1 mouse cellular context compared by ENCODE assay signal in genomic region chr17:23802746-23803365, GRCm38 (mm10).
TF ChIP-seq lines count a peak whose summit lies in the region.

No protein-coding gene starts in this region.

TF ChIP-seq in MEL, 35 proteins besides CTCF, POLR2A, EP300 and RAD21:
- TF ChIP-seq ZMIZ1 (IDR thresholded peaks at IDR 0.05; ENCODE audit: low read depth, low read length): peak; percentile 72; the same call in 1 of the 2 replicates
- TF ChIP-seq TAL1 (IDR thresholded peaks at IDR 0.05; ENCODE audit: low read length): no peak
- TF ChIP-seq ZC3H11A (IDR thresholded peaks at IDR 0.05; ENCODE audit: low read depth, low read length): 0 out of 2 replicates have a peak, but pooled peaks have one; percentile 14
- TF ChIP-seq E2F4 (IDR thresholded peaks at IDR 0.05; ENCODE audit: borderline replicate concordance, low read depth, low read length): no peak
- no peak for TF ChIP-seq GATA1 (IDR thresholded peaks at IDR 0.05; ENCODE audit: low read depth, low read length)
- peak; percentile 86 for TF ChIP-seq NELFE (IDR thresholded peaks at IDR 0.05; ENCODE audit: low read depth, low read length)
- TF ChIP-seq NRF1 (IDR thresholded peaks at IDR 0.05; ENCODE audit: insufficient read depth, low read depth, low read length, poor library complexity, severe bottlenecking): peak; percentile 70
- TF ChIP-seq MAFK (IDR thresholded peaks at IDR 0.05; ENCODE audit: borderline replicate concordance, low read depth, low read length): no peak
- no peak for TF ChIP-seq JUND (IDR thresholded peaks at IDR 0.05; ENCODE audit: low read depth, low read length)
- peak; percentile 83 for TF ChIP-seq KAT2A (conservative IDR thresholded peaks at IDR 0.05; ENCODE audit: low read depth, low read length)
- TF ChIP-seq MYB (IDR thresholded peaks at IDR 0.05; ENCODE audit: low read depth, low read length): no peak
- TF ChIP-seq HCFC1 (IDR thresholded peaks at IDR 0.05; ENCODE audit: low read depth, low read length): peak; percentile 94
- no peak for TF ChIP-seq BHLHE40 (IDR thresholded peaks at IDR 0.05; ENCODE audit: borderline replicate concordance, low read depth, low read length)
- no peak for TF ChIP-seq MEF2A (IDR thresholded peaks at IDR 0.05; ENCODE audit: extremely low read depth, insufficient replicate concordance, low read depth, low read length, poor library complexity, severe bottlenecking)
- TF ChIP-seq MAZ (IDR thresholded peaks at IDR 0.05; ENCODE audit: low read depth, low read length): peak; percentile 88
- TF ChIP-seq MAX (IDR thresholded peaks at IDR 0.05; ENCODE audit: low read length): peak; percentile 59; the same call in 1 of the 2 replicates
- TF ChIP-seq RCOR1 (IDR thresholded peaks at IDR 0.05; ENCODE audit: low read depth, low read length): no peak
- TF ChIP-seq POLR2AphosphoS2 (IDR thresholded peaks at IDR 0.05; ENCODE audit: low read length): peak; percentile 82
- TF ChIP-seq MYC (IDR thresholded peaks at IDR 0.05; ENCODE audit: low read depth, low read length): peak; percentile 90
- peak; percentile 55 for TF ChIP-seq CHD2 (IDR thresholded peaks at IDR 0.05; ENCODE audit: low read length)
- peak; percentile 68 for TF ChIP-seq ELF1 (IDR thresholded peaks at IDR 0.05; ENCODE audit: low read depth, low read length)
- TF ChIP-seq ZKSCAN1 (IDR thresholded peaks at IDR 0.05; ENCODE audit: low read depth, low read length): no peak
- no peak for TF ChIP-seq USF1 (IDR thresholded peaks at IDR 0.05; ENCODE audit: low read depth, low read length)
- no peak for TF ChIP-seq CHD1 (IDR thresholded peaks at IDR 0.05; ENCODE audit: low read depth, low read length)
- no peak for TF ChIP-seq POLR2AphosphoS5 (IDR thresholded peaks at IDR 0.05; ENCODE audit: borderline replicate concordance, low read depth, low read length)
- TF ChIP-seq ETS1 (IDR thresholded peaks at IDR 0.05; ENCODE audit: low read depth, low read length): peak; percentile 27; the same call in 1 of the 2 replicates
- TF ChIP-seq USF2 (IDR thresholded peaks at IDR 0.05; ENCODE audit: borderline replicate concordance in 1 of 2, insufficient read depth in 1 of 2, low read depth in 1 of 2, low read length in 2 of 2): no peak
- TF ChIP-seq TBP (IDR thresholded peaks at IDR 0.05; ENCODE audit: low read depth, low read length): peak; percentile 80
- no peak for TF ChIP-seq GABPA (IDR thresholded peaks at IDR 0.05; ENCODE audit: low read depth, low read length)
- TF ChIP-seq SMC3 (IDR thresholded peaks at IDR 0.05; ENCODE audit: low read depth, low read length): no peak
- TF ChIP-seq UBTF (IDR thresholded peaks at IDR 0.05; ENCODE audit: borderline replicate concordance, insufficient read depth, low read depth, low read length): no peak
- peak; percentile 82 for TF ChIP-seq SIN3A (IDR thresholded peaks at IDR 0.05; ENCODE audit: low read length)
- TF ChIP-seq MXI1 (IDR thresholded peaks at IDR 0.05; ENCODE audit: low read depth, low read length): peak; percentile 41
- peak; percentile 97 for TF ChIP-seq ZNF384 (IDR thresholded peaks at IDR 0.05; ENCODE audit: low read depth, low read length)
- peak; percentile 32; the same call in 1 of the 2 replicates for TF ChIP-seq TCF12 (IDR thresholded peaks at IDR 0.05; ENCODE audit: low read depth, low read length)
